Comparison of ENCODE assay signal across 25 mouse cellular contexts in genomic region chr10:40312781-40313180, GRCm38 (mm10). TPM values are rescaled to one million over a fixed set of nuclear protein-coding genes. Genes with fewer than 3 reads are reported as not detected.
DNase-seq lines count a peak whose midpoint lies in the region; ATAC-seq lines count a peak whose summit lies in the region.
"Had no signal": no experiment of that assay in that cellular context is flagged by ENCODE, and none has a peak within 500 bp of the region (broad histone marks: within the 10 kb centered on the region; RNA-seq: fewer than 3 reads in every experiment).

No protein-coding gene starts in this region.

- no peak for ATAC-seq in heart, embryonic 13.5 days (ENCODE audit: extremely low read depth, insufficient number of reproducible peaks, low FRiP score, low TSS enrichment)
- no peak for ATAC-seq in granulocyte monocyte progenitor cell, adult 5-6 weeks (replicated peaks; ENCODE audit: poor library complexity, severe bottlenecking)
- ATAC-seq: forebrain, embryonic 14.5 days; forebrain, postnatal 0 days; intestine, postnatal 0 days; Patski had no signal

- H3K27ac ChIP-seq in heart, embryonic 13.5 days (replicated peaks) = peak overlapping the region; percentile 60
- H3K27ac ChIP-seq: embryonic facial prominence, embryonic 12.5 days; embryonic facial prominence, embryonic 15.5 days; hindbrain, embryonic 12.5 days; hindbrain, embryonic 15.5 days had no signal

- H3K4me2 ChIP-seq in heart, embryonic 13.5 days = no peak overlapping the region
- H3K4me2 ChIP-seq: embryonic facial prominence, embryonic 12.5 days; embryonic facial prominence, embryonic 15.5 days; hindbrain, embryonic 12.5 days; hindbrain, embryonic 15.5 days had no signal

- H3K4me1 ChIP-seq in heart, embryonic 13.5 days = peaks cover 21% of the 10 kb centered on the region
- H3K4me1 ChIP-seq: embryonic facial prominence, embryonic 12.5 days; embryonic facial prominence, embryonic 15.5 days; hindbrain, embryonic 12.5 days; hindbrain, embryonic 15.5 days had no signal

- no peaks in the 10 kb centered on the region for H3K9me3 ChIP-seq in heart, embryonic 13.5 days
- H3K9me3 ChIP-seq: embryonic facial prominence, embryonic 12.5 days; embryonic facial prominence, embryonic 15.5 days; hindbrain, embryonic 12.5 days; hindbrain, embryonic 15.5 days had no signal

- H3K36me3 ChIP-seq in heart, embryonic 13.5 days = no peaks in the 10 kb centered on the region
- H3K36me3 ChIP-seq: embryonic facial prominence, embryonic 12.5 days; embryonic facial prominence, embryonic 15.5 days; hindbrain, embryonic 12.5 days; hindbrain, embryonic 15.5 days had no signal

- H3K27me3 ChIP-seq in heart, embryonic 13.5 days (replicated peaks) = no peaks in the 10 kb centered on the region
- H3K27me3 ChIP-seq: embryonic facial prominence, embryonic 12.5 days; embryonic facial prominence, embryonic 15.5 days; hindbrain, embryonic 12.5 days; hindbrain, embryonic 15.5 days; Patski had no signal

- peak; percentile 73 for DNase-seq in heart, adult 11 months
- no peak for DNase-seq in heart, adult 9 months (ENCODE audit: low spot score in 2 of 2)
- no peak for DNase-seq in heart, postnatal 4 days
- DNase-seq in 416B (ENCODE audit: low read depth) (peak; percentile 62), NIH3T3 (ENCODE audit: low read depth) (peak; percentile 33)
- no peak for DNase-seq in lung, postnatal 14 days
- DNase-seq: adrenal gland, adult 2 months; adrenal gland, postnatal 14 days; cerebellum, adult 11 months; cerebellum, adult 2 months; cerebellum, adult 9-11 months; cerebellum, postnatal 25 days; forebrain, postnatal 0 days; gastrocnemius, postnatal 14 days; heart, postnatal 14 days; kidney, adult 2 months had no signal

- no peak overlapping the region for H3K9ac ChIP-seq in heart, embryonic 13.5 days
- H3K9ac ChIP-seq: embryonic facial prominence, embryonic 12.5 days; embryonic facial prominence, embryonic 15.5 days; forebrain, postnatal 0 days; hindbrain, embryonic 12.5 days; hindbrain, embryonic 15.5 days had no signal

- WGBS in heart, embryonic 13.5 days = 46% methylated on average over 4 of the region's 4 CpGs

- no peak overlapping the region for H3K4me3 ChIP-seq in heart, embryonic 13.5 days
- H3K4me3 ChIP-seq: embryonic facial prominence, embryonic 12.5 days; embryonic facial prominence, embryonic 15.5 days; hindbrain, embryonic 12.5 days; hindbrain, embryonic 15.5 days had no signal

RNA-seq across cellular contexts. Expression of gene Amd1, which starts 10.8 kb away (rescaled TPM):
- polyA plus RNA-seq in heart, embryonic 13.5 days (2015; fragmentation: Nextera tagmentation; extraction: Ambion mirVana) = 37.9 and 40.5 TPM in 2 replicates
- total RNA-seq in heart, postnatal 4 days (2021) = 10 to 100 TPM; 31.0 to 32.1 TPM
- 143 and 148 TPM in 2 replicates for total RNA-seq in granulocyte monocyte progenitor cell, adult 5-6 weeks (2014; fragmentation: Nextera tagmentation)
- 169 and 203 TPM in 2 replicates for total RNA-seq in granulocyte monocyte progenitor cell, adult 5-6 weeks (2017)

RNA-seq across cellular contexts. Expression of gene Cdk19, which starts 26.6 kb away (rescaled TPM):
- polyA plus RNA-seq in heart, embryonic 13.5 days (2015; fragmentation: Nextera tagmentation; extraction: Ambion mirVana) = 5.6 and 6.1 TPM in 2 replicates
- total RNA-seq in heart, postnatal 4 days (2021) = 10 to 100 TPM; 14.2 to 14.5 TPM
- 32.8 and 36.0 TPM in 2 replicates for total RNA-seq in granulocyte monocyte progenitor cell, adult 5-6 weeks (2014; fragmentation: Nextera tagmentation)
- 47.3 and 51.7 TPM in 2 replicates for total RNA-seq in granulocyte monocyte progenitor cell, adult 5-6 weeks (2017)

RNA-seq across cellular contexts. Expression of gene Gtf3c6, which starts 54.9 kb away (rescaled TPM):
- polyA plus RNA-seq in heart, embryonic 13.5 days (2015; fragmentation: Nextera tagmentation; extraction: Ambion mirVana) = 73.8 and 78.4 TPM in 2 replicates
- total RNA-seq in heart, postnatal 4 days (2021) = 10 to 100 TPM; 31.0 to 33.7 TPM
- total RNA-seq in granulocyte monocyte progenitor cell, adult 5-6 weeks (2014; fragmentation: Nextera tagmentation) = 79.4 and 107 TPM in 2 replicates
- 199 and 236 TPM in 2 replicates for total RNA-seq in granulocyte monocyte progenitor cell, adult 5-6 weeks (2017)

Comparison
In these comparisons a context has a peak if more than half of its experiments do, and no peak if none do; other contexts are left out.
1. DNase-seq: peak in heart, adult 11 months (single experiment), 416B (single experiment) and NIH3T3 (single experiment); none in heart, adult 9 months (0 of 2), heart, postnatal 4 days (single experiment) and lung, postnatal 14 days (single experiment).
2. RNA of gene Amd1, which starts 10.8 kb away (total RNA-seq): 143 to 203 TPM in granulocyte monocyte progenitor cell, adult 5-6 weeks; 31.0 to 32.1 TPM in heart, postnatal 4 days; every median in the first group is over 4 times any median in the second.